Mouse (Mus musculus): ENCODE measurements around the gene Gm20696. TPM values are rescaled to one million over a fixed set of nuclear protein-coding genes. Genes with fewer than 3 reads are reported as not detected.

Gene Gm20696
- polyA plus RNA-seq, 1 experiment from 2014 or later: 6.0 TPM

DNA sequence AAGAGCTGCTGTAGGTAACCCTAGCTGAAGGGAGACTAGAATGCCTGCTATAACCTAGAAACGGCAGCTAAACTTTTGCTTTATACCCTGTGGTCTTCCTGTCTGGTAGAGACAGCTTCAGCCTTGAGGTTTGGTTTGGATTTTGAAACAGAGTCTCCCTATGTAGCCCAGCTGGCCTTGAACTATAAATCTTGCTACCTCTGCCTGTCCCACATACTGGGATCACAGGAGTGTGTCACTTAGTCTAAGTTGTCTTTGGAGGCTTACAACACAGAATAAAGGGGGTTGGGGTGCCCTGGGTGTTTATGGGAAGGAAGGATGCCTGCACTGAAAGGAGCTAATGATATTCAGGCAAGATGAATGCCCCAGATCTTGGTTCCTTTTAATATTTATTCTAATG lies 113.8 kb downstream of the Gm20696 start:
- no peak overlapping the region for H3K4me3 ChIP-seq (ENCODE audit: low read depth, low read length)
- no peaks in the 10 kb centered on the region for H3K4me1 ChIP-seq (replicated peaks; ENCODE audit: control insufficient read depth, insufficient read depth, low read length)
- H3K4me2 ChIP-seq (replicated peaks; ENCODE audit: low read depth, low read length): no peak overlapping the region
- no peaks in the 10 kb centered on the region for H3K27me3 ChIP-seq (ENCODE audit: control insufficient read depth, insufficient read depth, low read length)
- H3K9ac ChIP-seq (ENCODE audit: low read depth, low read length): no peak overlapping the region
- no peaks in the 10 kb centered on the region for H3K36me3 ChIP-seq (ENCODE audit: control insufficient read depth, insufficient read depth, low read length)
- H3K27ac ChIP-seq (ENCODE audit: low read depth, low read length): no peak overlapping the region
- ATAC-seq (ENCODE audit: low FRiP score) (no peak), DNase-seq (ENCODE audit: low spot score) (no peak)
- no peaks in the 10 kb centered on the region for H3K9me3 ChIP-seq (ENCODE audit: control insufficient read depth, low read length)
- 78% methylated on average over 1 of the region's 1 CpGs for WGBS

DNA sequence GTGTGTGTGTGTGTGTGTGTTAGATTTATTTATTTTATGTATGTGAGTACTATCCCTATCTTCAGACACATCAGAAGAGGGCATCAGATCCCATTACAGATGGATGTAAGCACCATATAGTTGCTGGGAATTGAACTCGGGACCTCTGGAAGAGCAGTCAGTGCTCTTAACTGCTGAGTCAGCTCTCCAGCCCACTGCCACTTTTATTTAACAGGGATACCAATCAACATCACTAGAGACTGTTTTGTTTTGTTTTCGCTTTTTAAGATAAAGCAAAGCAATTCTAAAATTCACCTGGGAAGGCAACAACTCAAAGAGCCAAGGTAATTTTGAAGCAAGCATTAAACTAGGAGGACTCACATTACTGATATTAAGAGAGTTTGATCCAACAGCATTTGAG lies 120.2 kb downstream of the Gm20696 start:
- H3K4me1 ChIP-seq (replicated peaks; ENCODE audit: control insufficient read depth, insufficient read depth, low read length): no peaks in the 10 kb centered on the region
- no peak overlapping the region for H3K4me2 ChIP-seq (replicated peaks; ENCODE audit: low read depth, low read length)
- H3K9ac ChIP-seq (ENCODE audit: low read depth, low read length): no peak overlapping the region
- H3K4me3 ChIP-seq (ENCODE audit: low read depth, low read length): no peak overlapping the region
- H3K36me3 ChIP-seq (ENCODE audit: control insufficient read depth, insufficient read depth, low read length): no peaks in the 10 kb centered on the region
- no peak overlapping the region for H3K27ac ChIP-seq (ENCODE audit: low read depth, low read length)
- ATAC-seq (ENCODE audit: low FRiP score): no peak
- WGBS: 96% methylated on average over 2 of the region's 2 CpGs
- no peak for DNase-seq (ENCODE audit: low spot score)
- no peaks in the 10 kb centered on the region for H3K27me3 ChIP-seq (ENCODE audit: control insufficient read depth, insufficient read depth, low read length)
- no peaks in the 10 kb centered on the region for H3K9me3 ChIP-seq (ENCODE audit: control insufficient read depth, low read length)

DNA sequence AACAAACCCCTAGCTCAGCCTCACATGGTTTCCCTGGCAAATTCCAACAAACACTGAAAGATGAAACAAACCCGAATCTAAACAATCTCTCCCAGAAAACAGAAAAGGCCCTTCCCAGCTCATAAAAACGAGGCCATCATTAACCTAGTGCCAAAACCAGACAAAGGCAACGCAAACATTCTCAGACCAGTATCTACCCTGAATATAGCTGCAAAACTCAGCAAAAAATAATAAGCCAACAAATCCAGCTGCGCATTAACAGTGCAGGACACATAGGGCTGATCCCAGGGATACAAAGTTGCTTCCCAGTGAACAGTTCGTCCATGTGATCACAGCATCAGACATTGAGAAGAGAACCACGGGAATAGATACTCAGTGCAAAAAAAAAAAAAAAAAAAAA lies 121.2 kb downstream of the Gm20696 start:
- ATAC-seq (ENCODE audit: low FRiP score) (no peak), DNase-seq (ENCODE audit: low spot score) (no peak)
- no peak overlapping the region for H3K9ac ChIP-seq (ENCODE audit: low read depth, low read length)
- 77% methylated on average over 6 of the region's 6 CpGs for WGBS
- no peaks in the 10 kb centered on the region for H3K27me3 ChIP-seq (ENCODE audit: control insufficient read depth, insufficient read depth, low read length)
- H3K36me3 ChIP-seq (ENCODE audit: control insufficient read depth, insufficient read depth, low read length): no peaks in the 10 kb centered on the region
- H3K4me2 ChIP-seq (replicated peaks; ENCODE audit: low read depth, low read length): no peak overlapping the region
- H3K9me3 ChIP-seq (ENCODE audit: control insufficient read depth, low read length): no peaks in the 10 kb centered on the region
- no peaks in the 10 kb centered on the region for H3K4me1 ChIP-seq (replicated peaks; ENCODE audit: control insufficient read depth, insufficient read depth, low read length)
- H3K27ac ChIP-seq (ENCODE audit: low read depth, low read length): no peak overlapping the region
- no peak overlapping the region for H3K4me3 ChIP-seq (ENCODE audit: low read depth, low read length)

DNA sequence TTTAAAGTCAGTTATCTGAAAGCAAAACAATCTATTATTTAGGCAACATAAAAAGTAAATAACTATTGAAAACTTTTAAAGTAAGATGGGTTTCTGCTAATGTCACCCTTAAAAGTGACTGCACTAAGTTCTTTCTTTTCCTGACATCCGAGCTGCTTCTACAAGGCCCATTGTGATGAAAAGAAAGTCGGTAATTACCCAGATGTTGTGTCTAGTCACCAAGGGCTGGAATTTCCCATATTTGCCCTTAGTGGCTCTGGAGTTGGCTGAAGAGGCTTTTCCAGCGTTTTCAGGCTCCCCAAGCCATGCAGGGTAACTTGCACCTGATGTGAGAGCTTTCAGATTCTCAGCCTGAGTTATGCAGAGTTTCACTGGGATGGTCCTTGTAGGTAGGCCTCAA lies 125.5 kb downstream of the Gm20696 start:
- ATAC-seq (ENCODE audit: low FRiP score): no peak
- no peak overlapping the region for H3K4me2 ChIP-seq (replicated peaks; ENCODE audit: low read depth, low read length)
- no peaks in the 10 kb centered on the region for H3K4me1 ChIP-seq (replicated peaks; ENCODE audit: control insufficient read depth, insufficient read depth, low read length)
- 37% methylated on average over 3 of the region's 3 CpGs for WGBS
- H3K9me3 ChIP-seq (ENCODE audit: control insufficient read depth, low read length): no peaks in the 10 kb centered on the region
- no peaks in the 10 kb centered on the region for H3K36me3 ChIP-seq (ENCODE audit: control insufficient read depth, insufficient read depth, low read length)
- H3K27me3 ChIP-seq (ENCODE audit: control insufficient read depth, insufficient read depth, low read length): no peaks in the 10 kb centered on the region
- no peak overlapping the region for H3K4me3 ChIP-seq (ENCODE audit: low read depth, low read length)
- H3K9ac ChIP-seq (ENCODE audit: low read depth, low read length): no peak overlapping the region
- no peak for DNase-seq (ENCODE audit: low spot score)
- H3K27ac ChIP-seq (ENCODE audit: low read depth, low read length): no peak overlapping the region

DNA sequence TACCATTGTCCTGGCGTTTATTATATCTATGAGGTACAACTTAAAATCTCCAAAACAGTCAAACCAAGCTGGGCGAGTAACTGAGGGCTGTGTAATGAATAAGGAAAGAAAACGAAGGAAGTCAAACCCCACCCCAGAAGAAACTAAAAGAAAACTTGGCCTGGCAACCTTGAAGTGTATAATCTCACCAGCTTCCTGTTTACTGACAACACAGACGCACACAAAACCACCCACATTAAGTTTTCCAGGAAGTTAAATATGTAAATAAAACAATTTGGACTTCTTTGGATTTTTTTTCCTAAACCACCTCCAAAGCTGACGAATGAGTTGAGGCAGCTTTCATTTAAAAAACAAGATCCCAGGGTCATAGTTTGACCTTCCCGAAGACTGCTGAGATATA lies 125.9 kb downstream of the Gm20696 start:
- Histone ChIP-seq H3K4me3 (ENCODE audit: low read depth, low read length) (no peak overlapping the region), H3K27me3 (ENCODE audit: control insufficient read depth, insufficient read depth, low read length) (no peaks in the 10 kb centered on the region), H3K9me3 (ENCODE audit: control insufficient read depth, low read length) (no peaks in the 10 kb centered on the region), H3K4me2 (replicated peaks; ENCODE audit: low read depth, low read length) (no peak overlapping the region), H3K27ac (ENCODE audit: low read depth, low read length) (no peak overlapping the region), H3K9ac (ENCODE audit: low read depth, low read length) (no peak overlapping the region), H3K4me1 (replicated peaks; ENCODE audit: control insufficient read depth, insufficient read depth, low read length) (no peaks in the 10 kb centered on the region), H3K36me3 (ENCODE audit: control insufficient read depth, insufficient read depth, low read length) (no peaks in the 10 kb centered on the region)
- no peak for ATAC-seq (ENCODE audit: low FRiP score)
- WGBS: 72% methylated on average over 6 of the region's 6 CpGs
- no peak for DNase-seq (ENCODE audit: low spot score)

DNA sequence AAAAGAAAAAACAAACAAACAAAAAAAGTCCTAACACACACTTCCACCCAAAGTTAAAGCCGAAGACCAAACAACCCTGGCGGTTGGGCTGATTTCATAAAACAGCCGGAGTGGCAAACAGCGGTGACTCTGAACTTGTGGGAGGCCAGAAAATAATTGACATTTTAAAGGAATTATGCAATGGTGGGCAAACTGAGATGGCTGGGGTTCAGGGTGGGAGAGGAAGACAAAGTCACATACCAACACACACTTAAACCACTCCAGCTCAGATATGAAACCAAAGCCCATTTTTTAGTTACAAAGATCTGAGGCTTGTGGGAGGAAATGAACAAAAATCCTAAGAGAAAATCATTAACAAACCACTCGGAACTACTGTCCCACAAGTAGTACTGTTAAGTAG lies 126.5 kb downstream of the Gm20696 start:
- Histone ChIP-seq H3K9me3 (ENCODE audit: control insufficient read depth, low read length) (no peaks in the 10 kb centered on the region), H3K27ac (ENCODE audit: low read depth, low read length) (no peak overlapping the region), H3K4me3 (ENCODE audit: low read depth, low read length) (no peak overlapping the region), H3K9ac (ENCODE audit: low read depth, low read length) (no peak overlapping the region), H3K36me3 (ENCODE audit: control insufficient read depth, insufficient read depth, low read length) (no peaks in the 10 kb centered on the region), H3K4me1 (replicated peaks; ENCODE audit: control insufficient read depth, insufficient read depth, low read length) (no peaks in the 10 kb centered on the region), H3K4me2 (replicated peaks; ENCODE audit: low read depth, low read length) (no peak overlapping the region), H3K27me3 (ENCODE audit: control insufficient read depth, insufficient read depth, low read length) (no peaks in the 10 kb centered on the region)
- 82% methylated on average over 5 of the region's 5 CpGs for WGBS
- DNase-seq (ENCODE audit: low spot score) (no peak), ATAC-seq (ENCODE audit: low FRiP score) (no peak)

DNA sequence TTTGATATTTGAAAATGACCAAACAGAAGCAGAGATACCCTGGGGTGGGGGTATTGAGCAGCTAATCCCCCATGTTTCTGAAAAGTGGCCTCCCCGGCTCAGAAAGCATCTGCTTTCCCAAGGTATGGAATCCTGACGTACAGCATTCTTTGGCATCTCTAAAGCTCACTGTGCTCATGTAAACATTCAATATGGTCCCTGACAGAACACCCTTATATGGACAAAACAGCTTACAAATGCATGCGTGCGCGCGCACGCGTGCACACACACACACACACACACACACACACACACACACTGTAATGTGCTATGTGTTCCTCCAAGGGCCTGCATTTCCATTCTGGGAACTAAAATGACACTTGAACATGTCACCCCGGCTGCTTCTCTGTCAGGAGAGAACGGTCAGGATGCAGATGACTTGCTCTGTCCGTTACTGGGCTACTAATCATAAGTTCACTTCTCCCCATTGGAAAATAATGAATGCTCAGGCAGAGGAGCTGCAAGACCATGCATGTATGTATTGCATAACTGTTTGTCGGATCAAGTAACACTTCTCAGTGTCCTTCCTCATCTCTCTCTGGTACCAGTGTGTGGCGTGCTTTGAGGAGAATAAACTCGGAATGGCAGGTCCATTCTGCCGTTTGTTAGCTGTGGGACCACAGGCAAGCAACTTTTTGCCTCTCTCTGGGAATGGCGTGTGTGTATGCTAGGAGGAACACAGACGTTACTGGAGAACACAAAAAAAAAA lies 128.2 kb downstream of the Gm20696 start:
- Histone ChIP-seq H3K4me1 (replicated peaks; ENCODE audit: control insufficient read depth, insufficient read depth, low read length) (no peaks in the 10 kb centered on the region), H3K27ac (ENCODE audit: low read depth, low read length) (no peak overlapping the region), H3K9ac (ENCODE audit: low read depth, low read length) (no peak overlapping the region), H3K4me3 (ENCODE audit: low read depth, low read length) (no peak overlapping the region), H3K9me3 (ENCODE audit: control insufficient read depth, low read length) (no peaks in the 10 kb centered on the region), H3K36me3 (ENCODE audit: control insufficient read depth, insufficient read depth, low read length) (no peaks in the 10 kb centered on the region), H3K4me2 (replicated peaks; ENCODE audit: low read depth, low read length) (no peak overlapping the region), H3K27me3 (ENCODE audit: control insufficient read depth, insufficient read depth, low read length) (no peaks in the 10 kb centered on the region)
- WGBS: 82% methylated on average over 17 of the region's 17 CpGs
- DNase-seq (ENCODE audit: low spot score) (no peak), ATAC-seq (ENCODE audit: low FRiP score) (no peak)

DNA sequence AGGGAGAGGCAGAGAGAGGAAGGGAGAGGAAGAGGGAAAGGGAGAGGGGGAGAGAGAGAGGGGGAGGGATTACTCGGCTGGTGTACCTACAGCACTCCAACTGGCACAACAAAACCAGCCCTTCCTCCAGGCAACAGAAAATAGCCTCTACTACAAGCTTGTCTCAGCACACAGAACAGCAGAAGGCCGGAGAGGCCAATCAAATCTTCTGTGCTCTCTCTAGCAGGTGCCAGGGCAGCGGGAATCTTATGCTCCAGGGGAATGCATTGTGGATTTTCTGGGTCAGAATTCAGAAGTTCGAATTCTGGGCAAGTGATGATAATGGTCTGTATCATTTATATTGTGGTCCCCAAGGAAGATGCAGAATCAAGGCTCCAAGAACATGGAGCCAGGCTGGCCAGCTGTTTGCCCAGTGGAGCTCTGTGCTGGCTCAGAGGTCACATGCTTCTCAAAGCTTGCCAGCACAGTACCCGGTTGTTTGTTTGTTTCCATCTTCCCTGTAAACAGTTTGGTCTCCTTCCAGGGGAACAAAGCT lies 132.3 kb downstream of the Gm20696 start:
- Histone ChIP-seq H3K27me3 (ENCODE audit: control insufficient read depth, insufficient read depth, low read length) (no peaks in the 10 kb centered on the region), H3K9ac (ENCODE audit: low read depth, low read length) (no peak overlapping the region), H3K4me2 (replicated peaks; ENCODE audit: low read depth, low read length) (no peak overlapping the region), H3K27ac (ENCODE audit: low read depth, low read length) (no peak overlapping the region), H3K36me3 (ENCODE audit: control insufficient read depth, insufficient read depth, low read length) (no peaks in the 10 kb centered on the region), H3K9me3 (ENCODE audit: control insufficient read depth, low read length) (no peaks in the 10 kb centered on the region), H3K4me3 (ENCODE audit: low read depth, low read length) (no peak overlapping the region), H3K4me1 (replicated peaks; ENCODE audit: control insufficient read depth, insufficient read depth, low read length) (no peaks in the 10 kb centered on the region)
- DNase-seq (ENCODE audit: low spot score) (no peak), ATAC-seq (ENCODE audit: low FRiP score) (no peak)
- WGBS: 62% methylated on average over 5 of the region's 5 CpGs

DNA sequence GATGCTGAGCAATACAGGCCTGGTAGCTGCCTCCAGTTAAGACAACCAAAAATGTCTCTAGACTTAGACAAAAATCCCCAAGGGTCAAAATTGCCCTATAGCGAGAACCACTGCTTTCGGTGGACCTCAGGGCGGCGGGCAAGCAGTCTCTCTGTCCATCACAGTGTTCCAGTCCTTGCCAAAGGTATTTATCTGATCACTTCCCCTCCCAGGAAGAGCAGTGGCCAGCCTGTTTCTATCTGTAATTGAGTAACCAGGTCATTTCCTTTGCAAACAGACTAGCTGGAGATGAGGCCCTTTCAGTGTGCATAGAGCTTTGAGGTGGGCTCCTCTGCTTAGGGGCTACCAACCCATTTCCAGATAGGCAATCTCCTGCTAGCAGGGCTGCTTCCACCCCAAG lies 134.1 kb downstream of the Gm20696 start:
- Histone ChIP-seq H3K4me2 (replicated peaks; ENCODE audit: low read depth, low read length) (no peak overlapping the region), H3K9ac (ENCODE audit: low read depth, low read length) (no peak overlapping the region), H3K4me3 (ENCODE audit: low read depth, low read length) (no peak overlapping the region), H3K27me3 (ENCODE audit: control insufficient read depth, insufficient read depth, low read length) (no peaks in the 10 kb centered on the region), H3K4me1 (replicated peaks; ENCODE audit: control insufficient read depth, insufficient read depth, low read length) (no peaks in the 10 kb centered on the region), H3K36me3 (ENCODE audit: control insufficient read depth, insufficient read depth, low read length) (no peaks in the 10 kb centered on the region), H3K9me3 (ENCODE audit: control insufficient read depth, low read length) (no peaks in the 10 kb centered on the region), H3K27ac (ENCODE audit: low read depth, low read length) (no peak overlapping the region)
- WGBS: 91% methylated on average over 4 of the region's 4 CpGs
- DNase-seq (ENCODE audit: low spot score): no peak
- ATAC-seq (ENCODE audit: low FRiP score): no peak
